Mouse (Mus musculus): Measurements from ENCODE around the gene Sdk1. TPM values are rescaled to one million over a fixed set of nuclear protein-coding genes. Genes with fewer than 3 reads are reported as not detected.

Gene Sdk1
- total RNA-seq, 2 experiments from 2014 or later, result 14.0 to 15.4 TPM

DNA sequence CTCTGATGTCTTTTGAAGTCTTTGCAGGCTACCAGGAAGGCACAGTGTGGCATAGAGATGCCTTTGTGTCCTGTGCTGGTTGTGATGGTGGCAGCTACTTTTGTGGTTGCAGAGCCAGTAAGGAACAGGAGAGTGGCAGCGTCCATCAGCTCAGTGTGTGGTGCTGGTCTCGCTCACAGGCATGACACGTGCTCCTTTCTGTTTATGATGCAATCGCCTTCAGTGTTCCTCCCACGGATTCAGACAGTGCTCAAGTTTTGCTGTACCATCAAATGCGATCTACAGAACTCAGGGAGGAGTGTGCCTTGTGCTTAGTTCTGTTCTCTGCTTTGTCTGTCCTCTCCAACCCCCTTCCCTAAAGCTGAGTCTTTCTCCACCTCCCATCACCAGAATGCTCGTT, 165.6 kb downstream of the Sdk1 start:
- intact Hi-C loops (cut with DNase I), result no loop called here
- no peak for DNase-seq (ENCODE audit: low spot score in 2 of 2)

DNA sequence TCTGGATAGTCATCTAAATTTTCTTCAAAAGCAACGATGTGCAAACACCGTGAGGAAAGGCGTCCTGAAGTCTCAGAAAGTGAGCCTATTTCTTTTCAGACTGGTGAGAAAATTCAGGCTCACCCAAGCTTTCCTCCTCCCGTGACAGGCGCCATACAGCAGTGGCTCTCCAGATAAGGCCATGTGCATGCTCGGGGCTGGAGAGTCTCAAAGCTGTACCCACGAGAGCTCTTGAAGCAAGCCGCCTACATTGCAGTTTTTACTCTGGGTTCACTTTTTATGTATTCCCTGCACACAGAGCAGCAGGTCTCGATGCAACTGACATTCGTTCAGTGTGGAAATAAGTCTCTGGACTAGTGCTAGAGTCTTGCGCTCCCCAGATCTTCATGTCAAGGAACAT, 171.7 kb downstream of the Sdk1 start:
- intact Hi-C loops (cut with DNase I), result no loop called here
- no peak for DNase-seq (ENCODE audit: low spot score in 2 of 2)

DNA sequence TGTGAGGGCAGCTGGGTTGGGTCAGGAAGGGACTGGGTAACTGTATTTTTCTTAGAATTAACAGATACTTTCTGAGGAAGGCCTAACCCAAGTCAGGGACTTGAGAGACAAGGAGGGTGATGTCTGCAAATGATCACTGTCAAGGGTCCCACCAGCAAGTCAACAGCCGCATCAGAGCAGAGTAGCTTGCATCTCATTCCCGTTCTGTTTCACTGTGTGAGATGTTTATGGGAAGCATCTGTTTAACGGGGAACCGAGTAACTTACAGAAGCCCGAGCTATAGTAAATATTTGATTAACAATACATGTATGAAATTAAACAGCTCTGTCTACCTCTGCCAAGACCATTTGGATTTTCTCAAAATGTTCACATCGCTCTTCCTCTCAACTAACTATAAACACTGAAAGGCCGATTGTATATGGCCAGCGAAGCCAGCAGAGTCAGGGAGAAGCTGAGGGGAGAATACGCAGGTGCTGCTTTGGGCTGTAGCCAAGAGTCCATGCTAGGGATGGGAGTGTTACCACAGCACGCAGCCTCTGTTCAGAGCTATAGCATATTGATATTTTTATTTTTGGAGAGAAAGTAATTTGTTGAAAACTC, 174.5 kb downstream of the Sdk1 start:
- DNase-seq (ENCODE audit: low spot score in 2 of 2), result no peak
- intact Hi-C loops (cut with DNase I), result no loop called here

- intact Hi-C loops (cut with DNase I), result no loop called here
- no peak for DNase-seq (ENCODE audit: low spot score in 2 of 2)
These were observed 186.8 kb downstream of the Sdk1 start for GRCm38 (mm10) chr5:141428132-141428531.

- DNase-seq (ENCODE audit: low spot score in 2 of 2), result no peak
- intact Hi-C loops (cut with DNase I), result no loop called here
These were observed 192.0 kb downstream of the Sdk1 start for GRCm38 (mm10) chr5:141433286-141433685.

DNA sequence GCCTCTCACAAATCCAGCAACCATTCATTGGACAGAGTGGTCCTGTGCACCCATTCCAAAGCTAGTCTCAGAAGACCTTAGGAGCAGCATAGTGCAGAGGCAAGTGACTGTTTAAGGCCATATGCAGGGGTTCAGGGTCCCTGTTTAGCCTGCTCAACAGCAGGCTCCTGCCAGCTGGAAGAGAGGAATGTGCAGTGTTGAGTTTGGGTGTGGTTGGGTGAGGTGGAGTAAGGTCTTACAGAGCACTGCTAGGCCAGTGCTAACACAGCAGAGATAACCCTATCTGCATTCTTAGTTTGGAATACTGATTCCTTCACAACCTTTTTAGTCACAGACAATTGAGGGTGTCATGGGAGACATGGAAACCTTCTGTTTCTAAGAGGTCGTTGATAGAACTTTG, 206.0 kb downstream of the Sdk1 start:
- DNase-seq (ENCODE audit: low spot score in 2 of 2), result no peak
- intact Hi-C loops (cut with DNase I), result no loop called here

GRCm38 (mm10) chr5:141463417-141463816, 222.1 kb downstream of the Sdk1 start:
- intact Hi-C loops (cut with DNase I), result no loop called here
- no peak for DNase-seq (ENCODE audit: low spot score in 2 of 2)

- intact Hi-C loops (cut with DNase I), result no loop called here
These were observed 227.5 kb downstream of the Sdk1 start for GRCm38 (mm10) chr5:141468821-141469220.

DNA sequence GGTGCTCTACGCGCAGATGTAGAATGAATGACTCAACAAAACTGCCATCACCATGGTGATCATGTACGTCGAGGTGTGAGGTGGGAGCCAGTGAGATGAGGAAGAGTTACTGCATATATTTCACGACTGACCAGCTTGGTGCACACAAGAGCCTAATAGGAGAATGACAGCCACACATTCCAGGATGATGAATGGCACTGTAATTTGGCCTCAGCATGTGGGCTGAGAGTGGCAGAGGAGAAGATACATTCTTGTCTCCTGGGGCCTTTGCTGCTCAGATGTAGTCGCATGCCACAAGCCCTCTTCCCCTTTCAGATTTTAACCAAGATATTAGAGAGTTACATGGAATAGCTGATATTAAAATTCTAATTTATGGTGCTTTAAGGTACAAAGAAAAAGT, 264.0 kb downstream of the Sdk1 start:
- no peak for DNase-seq (ENCODE audit: low spot score in 2 of 2)
- intact Hi-C loops (cut with DNase I), result no loop called here

More at GRCm38 (mm10) chr5:141468821-141469220, 227.5 kb downstream of the Sdk1 start:
- DNase-seq (ENCODE audit: low spot score in 2 of 2), result no peak

DNA sequence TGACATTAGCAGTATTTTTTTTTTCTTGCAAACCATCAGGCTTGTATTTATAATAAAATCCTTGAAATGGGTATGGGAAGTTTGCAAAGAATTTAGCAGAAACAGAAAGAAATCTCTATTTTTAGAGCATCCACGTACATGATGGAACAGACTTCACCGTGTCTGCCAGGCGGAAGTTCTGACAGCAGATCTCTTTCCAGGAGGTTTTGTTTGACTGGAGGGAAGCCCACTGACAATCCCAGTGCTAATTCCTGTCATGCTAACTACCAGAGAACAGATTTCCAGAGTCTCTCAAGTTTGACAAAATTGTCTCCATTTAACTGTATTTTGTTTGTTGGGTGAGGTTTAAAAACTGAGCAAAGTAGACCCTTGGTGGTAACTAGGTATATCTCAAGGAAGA, 265.1 kb downstream of the Sdk1 start:
- DNase-seq (ENCODE audit: low spot score in 2 of 2), result peak; percentile 6 to 9
- intact Hi-C loops (cut with DNase I), result no loop called here

GRCm38 (mm10) chr5:141524801-141525715, 283.8 kb downstream of the Sdk1 start:
- no peak for DNase-seq (ENCODE audit: low spot score in 2 of 2)
- intact Hi-C loops (cut with DNase I), result no loop called here

DNA sequence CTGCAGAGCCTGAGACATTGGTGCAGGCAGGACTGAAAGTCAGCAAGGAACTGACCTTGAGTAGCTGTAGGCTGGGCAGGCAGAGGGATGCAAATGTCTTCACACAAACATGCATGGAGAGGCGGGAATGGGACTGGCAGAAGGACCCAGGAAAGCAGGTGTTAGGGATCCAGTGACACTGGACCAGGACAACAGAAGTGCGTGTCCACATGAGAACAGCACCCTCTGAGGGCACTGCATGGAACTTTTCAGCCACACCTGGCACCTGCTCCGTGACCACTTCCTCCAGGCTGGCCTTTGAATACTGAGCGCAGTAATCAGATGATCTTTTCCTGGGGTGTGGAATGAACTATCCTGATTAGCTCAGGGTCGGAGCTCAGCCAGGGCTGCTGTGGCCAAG, 298.9 kb downstream of the Sdk1 start:
- DNase-seq (ENCODE audit: low spot score in 2 of 2), result no peak
- intact Hi-C loops (cut with DNase I), result no loop called here

DNA sequence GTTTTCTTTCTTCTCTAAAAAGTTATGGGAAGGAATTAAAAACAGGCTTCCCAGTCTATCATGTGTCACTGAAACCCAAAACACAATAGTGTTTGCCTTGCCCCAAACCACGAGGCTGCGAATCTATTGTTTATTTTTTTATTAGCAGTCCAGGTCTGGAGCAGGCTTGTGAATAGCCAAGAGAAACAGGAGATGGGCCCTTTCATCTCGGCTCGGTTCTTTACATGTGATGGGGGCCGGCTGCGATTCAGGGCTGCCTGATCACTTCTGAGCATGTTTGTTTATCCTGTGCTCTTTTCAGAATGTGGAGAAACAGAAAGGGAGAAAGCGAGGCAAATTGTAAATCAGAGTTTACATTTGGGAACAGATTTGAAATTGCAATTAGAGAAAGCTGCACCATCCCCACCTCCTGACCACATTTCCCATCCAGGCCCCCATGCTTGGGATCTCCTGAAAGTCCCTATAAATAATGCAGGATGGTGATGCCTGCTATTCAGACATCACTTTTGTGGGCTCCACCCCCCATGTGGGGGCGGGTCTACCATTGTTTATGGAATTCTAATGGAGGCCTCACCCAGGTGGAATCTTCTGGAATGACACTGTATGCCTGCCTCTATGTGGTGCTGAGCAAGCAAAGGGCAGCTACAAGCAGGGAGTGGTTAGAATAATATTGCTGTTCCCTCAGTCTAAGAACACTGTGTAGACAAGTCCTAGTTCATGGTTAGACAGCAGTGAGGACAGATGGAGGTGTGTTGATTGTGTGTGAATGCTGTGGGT, 301.8 kb downstream of the Sdk1 start:
- DNase-seq (ENCODE audit: low spot score in 2 of 2), result no peak
- intact Hi-C loops (cut with DNase I), result no loop called here

GRCm38 (mm10) chr5:141553444-141553843, 312.2 kb downstream of the Sdk1 start:
- intact Hi-C loops (cut with DNase I), result no loop called here

GRCm38 (mm10) chr5:141558731-141559130, 317.4 kb downstream of the Sdk1 start:
- intact Hi-C loops (cut with DNase I), result no loop called here
- no peak for DNase-seq (ENCODE audit: low spot score in 2 of 2)

More at GRCm38 (mm10) chr5:141553444-141553843, 312.2 kb downstream of the Sdk1 start:
- no peak for DNase-seq (ENCODE audit: low spot score in 2 of 2)

GRCm38 (mm10) chr5:141560325-141560724, 319.0 kb downstream of the Sdk1 start:
- DNase-seq (ENCODE audit: low spot score in 2 of 2), result no peak
- intact Hi-C loops (cut with DNase I), result no loop called here

DNA sequence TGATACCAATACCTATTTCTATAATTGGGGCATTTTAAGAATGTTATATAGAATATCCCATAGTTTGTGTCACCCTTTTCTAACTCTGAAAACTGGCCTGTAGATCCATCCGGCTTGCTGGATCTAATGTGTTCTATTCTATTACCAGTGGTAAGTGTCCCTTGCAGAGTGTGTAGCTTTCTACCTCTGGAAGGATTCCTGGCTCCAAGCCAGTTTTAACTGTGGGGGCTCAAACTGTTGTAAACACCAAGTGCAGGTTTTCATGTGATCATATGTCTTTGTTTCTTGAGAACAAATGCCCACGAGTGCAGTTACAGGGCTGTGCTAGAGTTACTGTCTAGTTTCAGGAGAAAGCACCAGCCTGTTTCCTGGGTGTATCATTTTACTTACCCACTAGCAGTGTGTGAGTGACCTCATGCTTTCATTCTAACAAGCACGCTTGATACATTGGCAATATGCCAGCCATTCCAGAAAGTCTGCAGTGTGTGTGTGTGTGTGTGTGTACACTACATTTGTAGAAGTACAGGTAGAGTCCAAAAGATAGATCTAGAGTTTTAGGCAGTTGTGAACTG, 320.8 kb downstream of the Sdk1 start:
- intact Hi-C loops (cut with DNase I), result no loop called here
- DNase-seq (ENCODE audit: low spot score in 2 of 2), result no peak

- intact Hi-C loops (cut with DNase I), result no loop called here
- DNase-seq (ENCODE audit: low spot score in 2 of 2), result no peak
These were observed 322.9 kb downstream of the Sdk1 start for GRCm38 (mm10) chr5:141564197-141564596.

DNA sequence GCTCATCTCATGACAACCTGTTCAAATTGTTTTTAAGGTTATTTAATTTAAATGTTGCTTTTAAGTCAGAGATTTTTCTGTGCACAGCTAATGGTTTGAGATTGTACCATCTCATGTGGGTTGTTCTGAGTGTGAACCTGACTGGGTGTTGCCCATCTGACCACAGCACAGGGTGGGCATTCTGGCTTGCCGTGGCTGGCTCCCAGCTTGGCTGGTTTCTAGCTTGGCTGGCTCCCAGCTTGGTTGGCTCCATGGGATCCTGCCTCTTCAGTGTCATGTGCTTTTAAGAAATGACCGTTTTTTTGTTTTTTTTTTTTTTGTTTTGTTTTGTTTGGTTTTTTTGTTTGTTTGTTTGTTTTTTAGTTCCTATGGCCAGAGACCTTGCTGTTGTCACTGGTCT, 326.8 kb downstream of the Sdk1 start:
- intact Hi-C loops (cut with DNase I), result no loop called here
- DNase-seq (ENCODE audit: low spot score in 2 of 2), result no peak

DNA sequence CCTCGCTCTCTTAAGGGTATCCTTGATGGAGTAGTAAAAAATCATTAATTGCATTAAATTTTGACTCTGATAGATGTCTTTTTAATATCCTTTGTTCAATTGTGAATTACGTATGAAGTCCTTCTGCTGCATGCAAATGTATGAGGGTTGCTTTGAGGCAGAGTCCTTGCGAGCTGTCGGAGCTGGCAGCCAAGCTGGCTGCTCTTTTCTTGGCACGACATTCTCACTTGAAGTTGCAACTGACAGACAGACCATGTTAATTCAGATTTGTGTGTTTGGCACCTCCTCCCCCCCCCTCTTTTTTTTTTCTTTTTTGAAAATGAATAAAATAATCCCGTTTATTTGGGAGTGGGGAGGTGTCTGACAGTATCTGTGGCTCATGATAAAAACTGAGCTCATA, 329.2 kb downstream of the Sdk1 start:
- intact Hi-C loops (cut with DNase I), result no loop called here
- DNase-seq (ENCODE audit: low spot score in 2 of 2), result peak; percentile 20 to 24
